Mouse (Mus musculus): ENCODE results near the gene Fermt3.
A peak's percentile ranks its signal among the peaks of the same experiment; 100 is the strongest.
"Not testable (repeated sequence)": the region's sequence is repeated elsewhere in the genome, so short reads cannot be mapped to it uniquely, and the experiment has no call there.

Gene Fermt3

DNA sequence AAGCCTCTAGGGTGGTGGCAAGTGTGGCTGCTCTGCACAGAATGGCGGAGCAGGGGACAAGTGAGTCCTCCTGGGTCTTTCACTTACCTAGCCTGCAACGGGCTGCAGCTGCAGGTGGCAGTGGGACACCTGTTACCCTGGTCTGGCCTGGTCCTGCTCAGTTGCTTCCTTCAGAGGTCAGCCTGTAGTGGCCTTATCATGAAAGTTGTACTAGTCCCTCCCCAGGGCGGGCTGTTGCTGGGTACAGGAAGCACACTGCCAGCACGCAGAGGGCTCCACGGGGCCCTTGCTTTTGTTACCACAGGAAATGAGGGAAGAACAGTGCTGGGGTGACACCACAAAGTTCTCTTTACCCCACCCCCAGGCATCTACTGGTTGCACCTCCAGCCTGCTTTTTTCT is at the start of gene Fermt3:
Gene Fermt3 (minus strand): TSS at position 279 of the 400 bp plus-strand sequence.
- peak; percentile 64 for DNase-seq (ENCODE audit: low spot score)

- peak; percentile 49 for DNase-seq (ENCODE audit: low spot score)
Observed at GRCm38 (mm10) chr19:7068136-7068535, 48.9 kb upstream of the Fermt3 start.

GRCm38 (mm10) chr19:7067344-7068050 is 48.2 kb upstream of the Fermt3 start:
- no peak for DNase-seq (ENCODE audit: low spot score)

DNA sequence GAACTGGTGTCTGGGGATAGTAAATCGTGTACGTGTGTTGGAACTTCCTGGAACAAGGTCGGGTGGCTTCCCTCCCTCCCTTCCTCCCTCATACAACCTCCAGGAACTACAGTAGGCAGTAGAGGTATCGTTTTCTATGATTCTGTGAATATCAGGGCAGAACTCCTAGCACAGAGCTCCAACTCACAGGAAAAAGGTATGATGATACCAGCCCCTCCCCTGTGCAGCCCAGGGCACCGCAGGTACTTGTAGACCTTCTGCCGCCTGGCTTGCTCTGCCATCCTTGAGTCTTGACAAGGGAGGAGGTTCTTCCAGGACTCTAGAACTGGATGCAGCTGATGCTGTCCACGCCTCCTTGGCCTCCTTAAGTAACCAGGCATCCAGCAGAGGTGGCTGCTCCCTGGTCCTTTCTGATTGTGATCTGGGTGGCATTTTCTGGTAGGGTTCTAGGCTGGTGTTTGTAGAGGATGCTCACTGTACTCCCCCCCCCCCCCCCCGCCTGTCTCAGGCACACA is 47.6 kb upstream of the Fermt3 start:
- no peak for DNase-seq (ENCODE audit: low spot score)

DNA sequence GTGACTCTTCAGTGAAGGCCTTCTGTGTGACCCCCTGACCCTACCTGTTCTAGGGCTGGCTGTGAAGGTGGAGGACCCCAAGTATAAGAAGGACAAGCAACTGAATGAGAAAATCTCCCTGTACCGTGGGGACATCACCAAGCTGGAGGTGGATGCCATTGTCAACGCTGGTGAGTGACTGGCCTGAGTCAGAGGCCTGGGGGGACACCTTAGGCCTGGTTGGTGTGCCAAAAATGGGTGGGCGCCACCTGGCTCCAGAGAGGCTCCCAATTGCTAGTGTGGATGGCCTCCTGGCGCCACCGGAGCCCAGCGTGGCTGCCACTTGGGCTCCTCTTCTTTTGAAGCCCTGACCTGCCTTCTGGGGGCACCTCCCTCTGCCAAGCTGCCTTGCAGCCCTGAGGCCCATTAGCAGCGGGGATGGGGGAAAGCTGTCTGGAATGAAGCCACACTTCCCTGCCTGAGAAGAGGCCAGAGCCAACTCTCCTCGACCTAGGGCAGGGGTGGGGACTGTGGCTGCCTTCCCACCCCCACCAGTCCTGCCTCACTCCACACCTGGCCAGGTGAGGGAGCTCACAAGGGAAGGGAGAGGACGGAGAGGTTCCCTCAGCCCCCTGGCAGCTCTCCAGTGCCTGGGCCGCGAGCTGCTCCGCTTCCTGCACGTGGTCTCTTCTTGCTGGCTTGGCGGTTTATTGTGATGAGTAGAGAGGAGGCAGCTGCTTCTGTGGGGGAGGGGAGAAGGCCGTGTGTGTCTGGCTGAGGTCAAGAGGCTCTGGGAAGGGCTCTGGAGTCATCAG is 47.0 kb upstream of the Fermt3 start:
- no peak for DNase-seq (ENCODE audit: low spot score)

GRCm38 (mm10) chr19:7064571-7064970 is 45.3 kb upstream of the Fermt3 start:
- peak; percentile 72 for DNase-seq (ENCODE audit: low spot score)

- no peak for DNase-seq (ENCODE audit: low spot score)
Observed at GRCm38 (mm10) chr19:7062916-7063315, 43.6 kb upstream of the Fermt3 start.

DNA sequence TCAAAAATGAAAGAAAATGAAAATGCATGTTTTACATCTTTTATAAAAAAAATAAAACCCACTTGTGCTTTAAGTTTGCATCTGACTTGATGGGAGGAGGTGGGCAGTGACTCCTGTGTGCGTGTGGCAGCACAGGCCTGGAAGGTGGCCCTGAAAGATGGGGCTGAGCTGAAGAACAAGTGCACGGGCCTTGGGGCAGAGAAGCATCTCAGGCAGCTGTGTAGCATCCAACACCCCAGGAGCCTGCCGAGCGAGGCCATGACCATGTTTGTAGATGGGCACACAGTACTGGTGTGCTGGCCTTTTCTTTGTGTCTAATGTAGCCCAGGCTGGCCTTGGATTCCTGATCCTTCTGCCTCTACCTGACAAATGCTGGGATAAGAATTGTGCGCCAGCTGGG is 42.8 kb upstream of the Fermt3 start:
- no peak for DNase-seq (ENCODE audit: low spot score)

DNA sequence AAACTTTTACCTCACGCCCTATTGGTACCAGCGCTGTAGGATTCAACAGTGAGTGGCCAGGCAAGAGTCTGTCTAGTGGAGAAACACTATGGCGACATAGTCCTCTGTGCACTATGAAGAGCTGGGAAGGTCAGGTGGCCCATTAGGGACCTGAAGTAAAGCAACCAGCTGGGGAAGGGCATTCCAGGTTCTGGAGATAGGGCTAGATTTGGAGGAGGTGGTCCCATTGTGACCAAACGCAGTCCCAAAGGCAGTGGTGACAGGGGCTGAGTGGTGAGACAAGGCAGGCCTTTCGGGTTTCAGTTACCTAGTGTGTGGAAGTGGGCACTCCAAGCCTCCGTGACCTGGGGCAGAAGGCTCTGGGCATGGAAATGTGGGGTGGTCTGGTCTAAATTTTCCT is 39.3 kb upstream of the Fermt3 start:
- no peak for DNase-seq (ENCODE audit: low spot score)

GRCm38 (mm10) chr19:7057722-7058207 is 38.5 kb upstream of the Fermt3 start:
- DNase-seq (ENCODE audit: low spot score): peak; percentile 66

GRCm38 (mm10) chr19:7057126-7057721 is 38.0 kb upstream of the Fermt3 start:
- no peak for DNase-seq (ENCODE audit: low spot score)

DNA sequence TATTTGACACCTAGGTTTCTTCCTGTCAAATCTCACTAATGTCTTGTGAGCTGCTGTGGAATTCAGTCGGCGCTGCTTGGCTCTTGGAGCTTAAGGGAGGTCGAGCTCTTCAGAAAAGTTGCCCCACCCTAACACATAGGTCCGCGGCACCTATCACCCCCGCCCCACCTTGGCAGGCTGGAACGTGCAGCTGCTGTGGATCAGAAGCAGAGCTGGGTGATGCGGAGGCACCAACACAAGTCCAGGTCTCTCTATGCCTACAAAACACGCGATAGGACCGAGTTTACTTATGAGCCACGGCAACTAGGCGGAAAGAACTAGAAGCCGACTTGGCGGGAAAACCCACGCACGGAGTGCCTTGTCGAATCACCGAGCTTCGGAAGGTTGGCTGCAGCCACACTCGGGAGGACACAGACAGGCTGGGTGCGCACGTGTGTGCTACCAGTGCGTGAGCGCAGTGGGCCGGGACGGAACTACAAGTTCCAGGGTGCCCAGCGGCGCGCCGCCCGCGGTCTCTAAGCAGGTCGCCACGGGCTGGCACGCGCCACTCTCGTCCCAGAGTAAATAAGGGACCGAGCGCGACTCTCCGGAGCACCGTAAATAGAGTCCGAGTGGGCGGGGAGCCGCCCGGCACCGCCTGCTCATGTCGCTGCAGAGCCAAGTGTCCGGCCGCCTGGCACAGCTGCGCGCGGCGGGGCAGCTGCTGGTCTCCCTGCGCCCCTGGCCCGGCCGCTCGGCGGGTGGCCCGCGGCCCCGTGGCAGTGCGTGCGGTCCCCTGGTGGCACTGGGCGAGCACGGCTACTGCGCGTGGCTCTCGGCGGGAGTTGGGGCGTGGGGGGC is 37.2 kb upstream of the Fermt3 start, which contains the start of gene Macrod1:
Gene Macrod1 (plus strand): TSS at position 563 of the 840 bp plus-strand sequence.
- DNase-seq (ENCODE audit: low spot score): peak; percentile 56

- no peak for DNase-seq (ENCODE audit: low spot score)
Observed at GRCm38 (mm10) chr19:7055173-7055572, 35.9 kb upstream of the Fermt3 start.

GRCm38 (mm10) chr19:7054772-7055171 is 35.5 kb upstream of the Fermt3 start:
- no peak for DNase-seq (ENCODE audit: low spot score)

DNA sequence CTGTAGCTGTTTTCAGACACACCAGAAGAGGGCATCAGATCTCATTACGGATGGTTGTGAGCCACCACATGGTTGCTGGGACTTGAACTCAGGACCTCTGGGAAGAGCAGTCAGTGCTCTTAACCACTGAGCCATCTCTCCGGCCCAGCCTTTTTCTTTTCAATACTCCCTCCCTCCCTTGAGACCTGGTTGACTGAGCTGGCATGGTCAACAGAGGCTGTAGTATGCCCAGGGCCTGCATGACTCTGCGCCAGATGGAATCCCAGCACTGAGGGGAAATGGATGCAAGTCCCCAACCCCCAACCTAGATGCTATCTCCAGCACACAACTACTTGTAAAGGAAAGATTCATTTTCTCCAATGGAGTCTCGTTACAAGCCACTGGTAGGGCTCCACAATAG is 34.1 kb upstream of the Fermt3 start:
- not testable (repeated sequence) for DNase-seq (ENCODE audit: low spot score)

GRCm38 (mm10) chr19:7044706-7045105 is 25.4 kb upstream of the Fermt3 start:
- no peak for DNase-seq (ENCODE audit: low spot score)

GRCm38 (mm10) chr19:7044279-7044678 is 25.0 kb upstream of the Fermt3 start:
- no peak for DNase-seq (ENCODE audit: low spot score)

- DNase-seq (ENCODE audit: low spot score): no peak
Observed at GRCm38 (mm10) chr19:7041171-7041570, 21.9 kb upstream of the Fermt3 start.

- DNase-seq (ENCODE audit: low spot score): no peak
Observed at GRCm38 (mm10) chr19:7040637-7041130, 21.4 kb upstream of the Fermt3 start.

- DNase-seq (ENCODE audit: low spot score): peak; percentile 98
Observed at GRCm38 (mm10) chr19:7039841-7040636, 20.8 kb upstream of the Fermt3 start, which contains the start of gene Stip1. TSS of gene Stip1 (minus strand) at chr19:7039967.
